Mouse (Mus musculus) hindbrain, embryonic 15.5 days (tissue): ENCODE measurements around the gene Prss56. TPM values are rescaled to one million over a fixed set of nuclear protein-coding genes. Genes with fewer than 3 reads are reported as not detected.

Source experiments
- ATAC-seq: fragments of 200-750 bp; cut with Nextera tagmentation; 2 replicates; pipeline ENCODE4 v1.8.0; 2017; ENCODE audit warnings: low read depth, moderate number of reproducible peaks, moderate TSS enrichment; ENCODE audit not compliant: low FRiP score
- H3K27ac ChIP-seq: fragments of 300-500 bp; sonication (generic); replicated peaks from 2 replicates; pipeline ENCODE4 v1.5.1; 2015; ENCODE audit warnings: mild to moderate bottlenecking, inconsistent platforms
- H3K27me3 ChIP-seq: fragments of 300-500 bp; sonication (generic); 2 replicates; pipeline ENCODE4 v1.6.1; 2015; ENCODE audit warnings: control low read depth, inconsistent platforms
- H3K36me3 ChIP-seq: fragments of 300-500 bp; sonication (generic); 2 replicates; pipeline ENCODE4 v1.6.1; 2015; ENCODE audit warnings: control low read depth, inconsistent platforms
- H3K4me1 ChIP-seq: fragments of 300-500 bp; sonication (generic); replicated peaks from 2 replicates; pipeline ENCODE4 v1.6.1; 2015; ENCODE audit warnings: control low read depth, inconsistent platforms
- H3K4me2 ChIP-seq: fragments of 300-500 bp; sonication (generic); 2 replicates; pipeline ENCODE4 v1.6.1; 2015; ENCODE audit warnings: moderate library complexity, mild to moderate bottlenecking, inconsistent platforms
- H3K4me3 ChIP-seq: fragments of 300-500 bp; sonication (generic); 2 replicates; pipeline ENCODE4 v1.5.1; 2015; ENCODE audit warnings: mild to moderate bottlenecking, inconsistent platforms
- H3K9ac ChIP-seq: fragments of 300-500 bp; sonication (generic); 2 replicates; pipeline ENCODE4 v1.6.1; 2015; ENCODE audit warnings: inconsistent platforms
- H3K9me3 ChIP-seq: fragments of 300-500 bp; sonication (generic); 2 replicates; pipeline ENCODE4 v1.6.1; 2016; ENCODE audit warnings: control low read depth, inconsistent platforms
- WGBS: fragments of 180-500 bp; shearing (Covaris S2); methylation state at CpG from one replicate; pipeline ENCODE4 v1.1.7; 2015; 5-methylcytosine and 5-hydroxymethylcytosine counted together
- polyA plus RNA-seq: library from polyadenylated mRNA; unstranded; fragments of >200 nt; fragmentation: Nextera tagmentation; extraction: Ambion mirVana; gene quantifications from 2 replicates; pipeline ENCODE4 v1.2.1, GENCODE M21; 2015

Prss56 gene
- polyA plus RNA-seq, 1 experiment from 2014 or later: 3.3 TPM

DNA sequence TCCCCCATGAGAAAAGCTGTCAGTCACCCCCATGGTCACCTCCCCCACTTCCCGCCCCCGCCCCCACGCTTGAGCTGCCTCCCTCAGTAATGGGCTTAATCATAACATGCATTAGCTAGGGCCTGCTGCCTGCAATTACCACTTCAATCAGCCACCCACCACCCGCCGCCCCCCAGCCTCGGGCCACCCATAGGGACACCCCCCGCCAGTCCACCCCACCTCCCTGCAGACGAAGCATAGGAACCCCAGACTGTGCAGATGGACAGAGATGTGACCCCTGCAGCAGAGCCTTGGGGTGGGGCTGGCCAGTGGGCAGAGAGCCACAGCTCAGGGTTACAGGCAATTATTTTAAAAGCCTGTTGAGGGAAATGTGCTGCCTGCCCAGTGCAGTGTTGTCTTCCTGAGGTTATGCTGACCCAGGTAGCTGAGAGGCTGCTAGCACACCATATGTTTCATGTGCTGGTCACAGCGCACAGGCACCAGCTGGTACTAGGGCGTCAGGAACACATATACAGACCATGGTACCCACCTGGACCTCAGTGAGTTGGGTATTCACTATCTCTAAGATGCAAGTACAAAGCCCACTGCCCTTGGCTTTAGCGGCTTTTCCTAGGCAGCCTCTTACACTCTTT lies 18.8 kb upstream of the Prss56 start:
- H3K27me3 ChIP-seq: no peaks in the 10 kb centered on the region
- no peak overlapping the region for H3K4me2 ChIP-seq
- no peak overlapping the region for H3K9ac ChIP-seq
- ATAC-seq: peak; percentile 43; the same call in 1 of the 2 replicates
- no peak overlapping the region for H3K27ac ChIP-seq
- 28% methylated on average over 11 of the region's 11 CpGs for WGBS
- no peaks in the 10 kb centered on the region for H3K9me3 ChIP-seq
- H3K4me3 ChIP-seq: no peak overlapping the region
- H3K36me3 ChIP-seq: no peaks in the 10 kb centered on the region
- H3K4me1 ChIP-seq: peaks cover 18% of the 10 kb centered on the region

DNA sequence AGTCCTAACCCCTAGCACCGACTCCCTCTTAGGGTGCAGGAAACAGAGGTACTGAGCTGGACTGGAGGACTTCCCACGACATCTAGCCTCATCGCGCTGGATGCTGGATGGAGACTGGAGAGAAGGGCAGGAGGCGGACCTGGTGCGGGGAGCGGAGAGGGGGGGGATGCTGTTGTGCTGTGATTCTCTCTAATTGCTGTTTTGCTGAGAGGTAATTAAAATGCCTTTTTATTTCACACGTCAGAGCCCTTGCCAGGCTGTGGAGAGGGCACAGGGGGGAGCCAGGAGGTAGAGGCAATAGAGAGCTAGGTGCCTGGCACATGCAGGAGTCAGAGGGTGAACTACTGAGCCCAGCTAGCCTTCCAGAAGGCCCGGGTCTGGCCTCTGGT lies 18.3 kb upstream of the Prss56 start:
- no peak overlapping the region for H3K9ac ChIP-seq
- no peak for ATAC-seq
- no peaks in the 10 kb centered on the region for H3K36me3 ChIP-seq
- no peak overlapping the region for H3K4me2 ChIP-seq
- WGBS: 52% methylated on average over 9 of the region's 9 CpGs
- H3K27ac ChIP-seq: no peak overlapping the region
- no peaks in the 10 kb centered on the region for H3K9me3 ChIP-seq
- peaks cover 23% of the 10 kb centered on the region for H3K4me1 ChIP-seq
- no peak overlapping the region for H3K4me3 ChIP-seq
- no peaks in the 10 kb centered on the region for H3K27me3 ChIP-seq

DNA sequence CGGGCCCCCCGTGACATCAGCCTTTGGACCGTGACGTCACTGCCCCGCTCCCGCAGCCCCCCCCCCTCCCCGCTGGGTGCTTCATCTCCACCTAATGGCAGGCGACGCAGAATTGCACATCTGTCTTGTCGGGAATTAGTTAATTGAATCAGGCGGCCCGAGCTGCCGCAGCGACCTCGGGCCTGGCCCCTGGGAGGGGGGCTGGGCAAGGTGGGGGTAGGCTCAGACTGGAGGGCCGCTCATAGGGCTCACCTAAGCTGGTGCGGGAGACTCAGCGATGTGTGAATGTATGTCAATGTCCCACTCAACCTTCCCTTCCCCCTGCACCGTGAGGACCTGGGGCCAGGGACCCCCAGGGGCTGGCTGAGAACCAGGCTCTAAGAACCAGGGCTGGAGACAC lies 12.7 kb upstream of the Prss56 start:
- peaks cover 41% of the 10 kb centered on the region for H3K4me1 ChIP-seq
- H3K4me3 ChIP-seq: no peak overlapping the region
- peaks cover 4% of the 10 kb centered on the region; the same call in 1 of the 2 replicates for H3K27me3 ChIP-seq
- no peaks in the 10 kb centered on the region for H3K9me3 ChIP-seq
- H3K4me2 ChIP-seq: peak overlapping the region; percentile 27
- 6% methylated on average over 19 of the region's 19 CpGs for WGBS
- no peak overlapping the region for H3K9ac ChIP-seq
- H3K27ac ChIP-seq: no peak overlapping the region
- ATAC-seq: peak; percentile 57; the same call in 1 of the 2 replicates
- no peaks in the 10 kb centered on the region for H3K36me3 ChIP-seq

DNA sequence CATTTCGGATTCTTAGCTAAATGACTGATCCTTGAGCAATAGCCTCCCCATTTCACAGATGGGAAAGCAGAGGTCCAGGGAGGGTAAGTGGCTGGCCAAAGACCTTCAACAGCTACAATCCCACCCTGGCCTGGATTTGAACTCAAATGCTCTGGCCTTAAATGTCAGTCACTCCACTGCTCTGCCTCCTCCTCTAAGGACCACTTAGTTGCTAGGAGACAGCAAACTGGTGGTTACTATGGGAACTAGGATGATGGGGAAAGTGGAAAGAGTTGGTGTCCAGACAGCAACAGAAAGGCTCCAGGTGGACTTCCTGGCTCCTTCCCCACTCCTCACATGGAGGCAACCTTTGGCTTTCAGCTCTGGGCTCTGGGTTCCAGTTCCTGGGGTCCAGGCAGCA lies 11.8 kb upstream of the Prss56 start:
- ATAC-seq: no peak
- H3K9me3 ChIP-seq: no peaks in the 10 kb centered on the region
- H3K27ac ChIP-seq: no peak overlapping the region
- WGBS: 85% methylated on average over 1 of the region's 1 CpGs
- H3K27me3 ChIP-seq: peaks cover 4% of the 10 kb centered on the region; the same call in 1 of the 2 replicates
- no peak overlapping the region for H3K4me3 ChIP-seq
- no peaks in the 10 kb centered on the region for H3K36me3 ChIP-seq
- no peak overlapping the region for H3K4me2 ChIP-seq
- no peak overlapping the region for H3K9ac ChIP-seq
- H3K4me1 ChIP-seq: peaks cover 50% of the 10 kb centered on the region

DNA sequence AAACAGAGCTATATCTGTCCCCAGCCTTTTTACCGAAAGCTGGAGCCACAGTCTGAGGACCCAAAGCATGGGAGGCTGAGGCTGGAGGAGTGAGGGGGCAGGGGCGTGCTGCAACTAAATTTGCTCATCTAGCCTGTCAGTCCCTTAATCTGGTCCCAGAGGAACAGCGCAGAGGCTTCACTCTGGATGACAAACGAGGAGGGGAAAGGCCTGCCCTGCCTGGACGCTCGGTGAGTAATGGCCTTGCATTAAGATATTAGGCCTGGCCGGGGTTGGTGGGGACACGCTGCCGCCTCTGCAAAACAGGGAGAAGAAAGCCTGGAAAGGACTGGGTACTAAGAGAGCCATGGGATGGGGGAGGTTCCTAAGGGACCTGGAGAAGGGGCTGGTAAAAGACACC lies 10.8 kb upstream of the Prss56 start:
- no peak for ATAC-seq
- no peaks in the 10 kb centered on the region for H3K36me3 ChIP-seq
- WGBS: 35% methylated on average over 9 of the region's 9 CpGs
- H3K4me3 ChIP-seq: no peak overlapping the region
- H3K4me2 ChIP-seq: no peak overlapping the region
- H3K9me3 ChIP-seq: no peaks in the 10 kb centered on the region
- no peak overlapping the region for H3K27ac ChIP-seq
- H3K27me3 ChIP-seq: peaks cover 4% of the 10 kb centered on the region; the same call in 1 of the 2 replicates
- peaks cover 52% of the 10 kb centered on the region for H3K4me1 ChIP-seq
- H3K9ac ChIP-seq: no peak overlapping the region

DNA sequence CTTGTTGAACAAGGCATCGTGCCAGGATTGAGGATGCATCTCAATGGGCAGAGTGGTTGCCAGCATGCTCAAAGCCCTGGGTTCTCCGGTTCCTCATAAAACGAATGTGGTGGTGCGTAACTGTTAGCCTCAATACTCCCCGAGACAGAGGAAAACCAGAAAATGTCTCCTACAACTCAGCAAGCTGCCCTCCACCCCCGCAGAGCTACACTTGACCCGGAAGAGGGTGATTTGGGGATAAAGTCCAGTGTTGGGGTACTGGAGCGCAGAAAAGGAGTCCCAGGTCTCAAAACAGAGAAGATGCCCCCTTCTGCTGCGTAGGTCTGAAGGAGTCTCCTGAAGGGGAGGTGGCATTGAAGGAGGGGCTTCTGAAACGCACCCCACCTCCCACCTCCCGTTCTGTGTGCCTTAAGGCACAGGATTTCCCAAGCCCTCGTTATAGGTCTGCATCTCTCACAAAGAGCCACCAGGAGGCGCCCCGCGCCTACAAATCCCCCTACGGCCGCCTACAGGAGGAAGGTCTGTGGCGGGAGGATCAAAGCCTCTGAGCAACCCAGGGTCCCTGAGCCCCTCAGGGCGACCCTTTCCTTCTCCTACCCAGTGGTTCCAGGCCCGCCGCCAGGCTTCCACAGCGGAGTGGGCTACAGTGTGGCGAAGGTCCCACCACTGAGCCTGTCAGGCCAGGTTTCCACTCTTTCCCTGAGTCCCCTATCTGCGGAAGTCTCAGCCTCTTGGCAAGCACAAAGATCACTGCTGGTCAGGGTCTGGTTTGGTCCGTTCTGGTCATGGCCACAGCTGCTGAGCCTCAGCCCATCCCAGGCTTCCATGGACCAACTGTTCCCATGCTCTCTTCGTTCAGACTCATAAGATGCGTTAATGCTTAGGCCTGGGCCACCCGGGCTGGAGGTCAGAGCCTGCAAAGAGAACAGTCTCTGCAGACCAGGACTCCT lies 8.8 kb upstream of the Prss56 start:
- H3K4me3 ChIP-seq: no peak overlapping the region
- no peaks in the 10 kb centered on the region for H3K9me3 ChIP-seq
- no peak overlapping the region for H3K9ac ChIP-seq
- WGBS: 24% methylated on average over 28 of the region's 28 CpGs
- no peak overlapping the region for H3K27ac ChIP-seq
- H3K4me1 ChIP-seq: peaks cover 47% of the 10 kb centered on the region
- no peak overlapping the region for H3K4me2 ChIP-seq
- H3K36me3 ChIP-seq: no peaks in the 10 kb centered on the region
- no peak for ATAC-seq
- peaks cover 4% of the 10 kb centered on the region; the same call in 1 of the 2 replicates for H3K27me3 ChIP-seq

DNA sequence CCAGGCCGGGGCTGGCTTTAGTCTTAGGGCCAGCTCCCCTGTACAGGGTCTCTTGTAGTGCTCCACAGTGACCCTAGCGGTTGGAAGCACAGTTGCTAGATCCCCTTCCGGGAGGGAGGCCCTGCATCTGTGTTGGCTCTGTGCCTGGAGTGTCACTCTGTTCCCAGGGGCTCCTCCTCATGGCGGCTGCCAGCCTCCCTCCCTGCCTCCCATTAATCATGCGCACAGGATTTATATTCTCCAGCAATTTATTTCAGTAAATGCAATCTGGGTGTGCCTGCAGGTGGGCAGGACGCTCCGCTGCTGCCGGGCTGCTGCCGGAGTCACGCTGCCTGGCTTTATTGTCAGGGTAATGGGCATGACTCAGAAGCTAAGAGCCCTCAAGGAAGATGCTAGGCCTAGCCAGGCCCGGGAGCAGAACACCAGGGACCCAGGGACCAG lies 7.2 kb upstream of the Prss56 start:
- ATAC-seq: peak; percentile 80
- 5% methylated on average over 11 of the region's 11 CpGs for WGBS
- no peaks in the 10 kb centered on the region for H3K36me3 ChIP-seq
- peaks cover 32% of the 10 kb centered on the region for H3K4me1 ChIP-seq
- H3K4me2 ChIP-seq: 0 out of 2 replicates have a peak overlapping the region, but pooled peaks have one; percentile 17
- no peak overlapping the region for H3K9ac ChIP-seq
- H3K27ac ChIP-seq: peak overlapping the region; percentile 10; the same call in 1 of the 2 replicates
- no peak overlapping the region for H3K4me3 ChIP-seq
- H3K27me3 ChIP-seq: peaks cover 4% of the 10 kb centered on the region; the same call in 1 of the 2 replicates
- H3K9me3 ChIP-seq: no peaks in the 10 kb centered on the region

DNA sequence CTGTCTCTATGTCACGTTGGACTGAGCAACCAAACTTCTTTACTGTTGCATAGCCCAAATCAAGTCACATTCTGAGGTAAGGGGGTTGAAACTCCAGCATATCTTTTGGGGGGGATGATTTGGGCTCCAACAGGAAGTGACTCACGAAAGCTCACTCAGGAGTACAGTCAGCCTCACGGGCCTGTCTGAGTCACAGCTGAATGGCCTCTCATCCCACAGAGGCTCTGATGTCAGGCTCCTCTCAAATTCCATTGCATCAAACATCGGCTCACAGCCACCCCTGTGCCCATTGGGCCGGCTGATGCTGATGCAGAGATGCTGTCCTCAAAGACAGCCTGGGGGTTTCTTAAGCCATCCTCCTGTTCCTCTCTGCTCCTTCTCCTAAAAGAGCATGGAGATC lies 2.2 kb upstream of the Prss56 start:
- Histone ChIP-seq H3K27me3 (peaks cover 27% of the 10 kb centered on the region), H3K36me3 (no peaks in the 10 kb centered on the region), H3K4me1 (peaks cover 17% of the 10 kb centered on the region), H3K27ac (no peak overlapping the region), H3K9me3 (no peaks in the 10 kb centered on the region), H3K4me2 (no peak overlapping the region), H3K9ac (no peak overlapping the region), H3K4me3 (no peak overlapping the region)
- ATAC-seq: no peak
- 66% methylated on average over 5 of the region's 5 CpGs for WGBS

DNA sequence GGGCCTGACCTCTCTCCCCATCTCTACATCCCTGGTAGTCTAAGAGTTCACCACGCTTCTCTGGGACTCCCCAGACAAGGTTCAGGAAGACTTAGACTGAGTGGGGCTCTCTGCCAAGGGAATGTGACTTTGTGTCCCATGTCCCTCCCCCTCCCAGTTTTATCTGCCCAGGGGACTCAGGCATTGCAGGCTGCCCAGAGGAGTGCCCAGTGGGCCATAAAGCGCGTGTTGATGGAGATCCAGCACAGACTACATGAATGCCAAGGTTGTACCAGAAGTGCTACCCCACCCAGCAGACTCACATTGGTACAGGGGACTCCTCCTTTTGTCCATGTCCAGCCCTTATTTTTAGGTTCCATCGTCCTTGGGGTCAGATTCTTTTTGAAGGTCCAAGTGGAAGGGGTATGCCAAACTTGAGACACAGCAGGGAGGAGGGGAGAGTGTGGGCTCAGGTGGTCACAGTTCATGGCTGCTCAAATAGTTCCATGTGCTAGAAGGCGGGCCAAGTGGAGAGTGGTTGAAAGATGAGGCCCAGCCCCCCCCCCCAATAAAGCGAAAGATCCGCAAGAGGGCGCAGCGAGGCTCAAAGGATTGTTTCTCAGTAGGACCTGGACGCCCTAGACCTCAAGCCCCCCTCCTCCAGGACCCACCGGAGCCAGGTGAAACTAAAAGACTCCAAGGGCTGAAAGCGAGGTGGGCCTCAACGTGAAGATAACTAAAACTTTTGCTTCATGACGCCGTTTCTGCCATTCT lies 1.1 kb downstream of the Prss56 start:
- 0 out of 2 replicates have a peak overlapping the region, but pooled peaks have one; percentile 13 for H3K9ac ChIP-seq
- peak overlapping the region; percentile 16 for H3K4me3 ChIP-seq
- no peaks in the 10 kb centered on the region for H3K9me3 ChIP-seq
- no peak for ATAC-seq
- H3K4me1 ChIP-seq: peaks cover 22% of the 10 kb centered on the region
- H3K36me3 ChIP-seq: no peaks in the 10 kb centered on the region
- WGBS: 29% methylated on average over 15 of the region's 15 CpGs
- no peak overlapping the region for H3K27ac ChIP-seq
- H3K4me2 ChIP-seq: peak overlapping the region; percentile 49
- H3K27me3 ChIP-seq: peaks cover 38% of the 10 kb centered on the region

DNA sequence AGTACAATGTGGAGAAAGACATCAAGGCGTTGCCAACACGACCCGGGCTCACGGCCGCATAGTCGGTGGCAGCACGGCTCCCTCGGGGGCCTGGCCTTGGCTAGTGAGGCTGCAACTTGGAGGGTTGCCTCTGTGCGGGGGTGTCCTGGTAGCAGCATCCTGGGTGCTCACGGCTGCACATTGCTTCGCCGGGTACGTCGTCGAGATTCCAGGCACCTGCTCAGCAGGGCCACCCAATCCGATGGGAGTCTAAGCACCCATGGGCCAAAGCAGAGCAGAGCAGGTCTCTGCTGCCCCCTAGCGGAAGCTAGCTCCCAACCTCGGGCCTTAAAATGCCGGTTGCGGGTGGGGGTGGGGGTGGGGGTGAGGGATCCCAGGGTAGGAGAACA lies 1.6 kb downstream of the Prss56 start:
- Histone ChIP-seq H3K4me2 (peak overlapping the region; percentile 49), H3K27me3 (peaks cover 38% of the 10 kb centered on the region), H3K4me3 (peak overlapping the region; percentile 16), H3K9ac (0 out of 2 replicates have a peak overlapping the region, but pooled peaks have one; percentile 13), H3K27ac (no peak overlapping the region), H3K4me1 (peaks cover 22% of the 10 kb centered on the region), H3K36me3 (no peaks in the 10 kb centered on the region), H3K9me3 (no peaks in the 10 kb centered on the region)
- no peak for ATAC-seq
- WGBS: 4% methylated on average over 20 of the region's 20 CpGs

DNA sequence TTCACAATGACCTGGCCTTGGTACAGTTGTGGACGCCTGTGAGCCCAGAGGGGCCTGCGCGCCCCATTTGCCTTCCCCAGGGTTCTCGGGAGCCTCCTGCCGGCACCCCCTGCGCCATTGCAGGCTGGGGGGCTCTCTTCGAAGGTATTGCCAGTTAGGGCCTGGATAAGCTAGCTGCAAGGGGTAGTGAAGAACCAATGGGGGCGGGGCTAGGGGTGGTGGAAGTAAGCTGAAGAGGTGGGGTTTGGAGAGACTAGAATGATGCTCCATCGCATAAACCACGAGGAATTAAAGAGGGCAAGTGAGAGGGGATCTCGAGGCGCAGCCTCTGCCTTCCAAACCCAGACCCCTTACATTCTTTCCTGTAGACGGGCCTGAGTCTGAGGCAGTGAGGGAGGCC lies 2.4 kb downstream of the Prss56 start:
- peaks cover 22% of the 10 kb centered on the region for H3K4me1 ChIP-seq
- 11% methylated on average over 13 of the region's 13 CpGs for WGBS
- H3K27me3 ChIP-seq: peaks cover 38% of the 10 kb centered on the region
- H3K4me2 ChIP-seq: peak overlapping the region; percentile 95; the same call in 1 of the 2 replicates
- H3K27ac ChIP-seq: no peak overlapping the region
- no peaks in the 10 kb centered on the region for H3K36me3 ChIP-seq
- H3K4me3 ChIP-seq: no peak overlapping the region
- no peaks in the 10 kb centered on the region for H3K9me3 ChIP-seq
- H3K9ac ChIP-seq: no peak overlapping the region
- no peak for ATAC-seq
